Mouse (Mus musculus): Measurements from ENCODE around the gene Tnfsf14.
A peak's percentile ranks its signal among the peaks of the same experiment; 100 is the strongest.

Gene Tnfsf14

GRCm38 (mm10) chr17:57194041-57194507 is at the start of gene Tnfsf14:
Gene Tnfsf14 (minus strand): TSS chr17:57194177.
- DNase-seq, result no peak

DNA sequence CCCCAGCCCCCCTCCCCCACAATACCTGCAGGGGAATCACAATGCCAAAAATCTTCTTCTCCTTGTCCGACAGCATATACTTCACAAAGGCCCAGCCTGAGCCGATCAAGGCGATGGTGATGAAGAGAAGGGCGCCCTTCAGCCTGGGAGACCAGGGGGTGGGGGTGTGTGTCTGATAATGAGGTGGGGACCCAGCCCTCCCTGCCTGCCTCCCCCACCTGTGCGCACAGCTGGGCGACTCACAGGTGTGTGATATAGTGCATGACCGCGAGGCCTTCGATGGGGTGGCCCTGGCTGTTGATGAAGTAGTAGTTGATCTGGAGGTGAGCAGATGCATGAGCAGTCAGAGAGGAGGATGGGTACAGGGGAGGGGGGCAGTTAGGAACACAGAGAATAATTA is 43.2 kb upstream of the Tnfsf14 start:
- no peak for DNase-seq

GRCm38 (mm10) chr17:57235803-57236202 is 41.8 kb upstream of the Tnfsf14 start:
- DNase-seq, result no peak

GRCm38 (mm10) chr17:57234254-57234928 is 40.4 kb upstream of the Tnfsf14 start:
- DNase-seq, result no peak

DNA sequence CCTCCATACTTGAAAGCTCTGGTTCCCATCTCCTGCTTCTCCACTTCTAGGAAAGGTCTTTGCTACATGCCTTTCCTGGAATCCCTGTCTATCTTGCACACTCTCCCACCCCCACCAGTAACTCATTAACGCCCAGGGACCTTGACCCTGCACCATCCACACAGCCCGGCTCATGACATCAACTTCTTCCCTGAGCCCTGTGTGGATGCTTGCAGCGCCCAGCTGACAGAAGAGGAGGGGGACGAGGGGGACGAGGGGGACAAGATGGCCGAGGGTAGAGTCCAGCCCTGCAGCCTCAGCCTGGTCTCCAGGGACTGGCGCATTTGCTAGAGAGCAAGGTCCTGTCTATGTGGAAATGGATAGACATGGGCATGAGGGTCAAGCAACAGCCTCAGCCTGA is 39.1 kb upstream of the Tnfsf14 start:
- no peak for DNase-seq

DNA sequence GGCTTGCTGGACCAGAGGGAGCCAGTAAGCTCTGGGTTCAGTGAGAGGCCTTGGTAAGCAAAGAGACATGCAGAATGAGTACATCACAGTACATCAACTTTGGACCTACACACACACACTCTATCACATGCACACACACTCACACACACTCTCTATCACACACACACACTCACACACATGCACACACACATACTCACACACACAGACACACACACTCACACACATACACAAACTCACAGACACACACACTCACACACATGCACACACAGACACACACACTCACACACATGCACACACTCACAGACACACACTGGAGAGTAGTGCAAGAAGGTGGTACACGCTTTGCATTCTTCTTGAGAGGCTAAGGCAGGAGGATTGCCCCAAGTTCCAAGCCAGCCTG is 38.2 kb upstream of the Tnfsf14 start:
- DNase-seq, result no peak

GRCm38 (mm10) chr17:57231321-57231771 is 37.4 kb upstream of the Tnfsf14 start:
- DNase-seq, result no peak

DNA sequence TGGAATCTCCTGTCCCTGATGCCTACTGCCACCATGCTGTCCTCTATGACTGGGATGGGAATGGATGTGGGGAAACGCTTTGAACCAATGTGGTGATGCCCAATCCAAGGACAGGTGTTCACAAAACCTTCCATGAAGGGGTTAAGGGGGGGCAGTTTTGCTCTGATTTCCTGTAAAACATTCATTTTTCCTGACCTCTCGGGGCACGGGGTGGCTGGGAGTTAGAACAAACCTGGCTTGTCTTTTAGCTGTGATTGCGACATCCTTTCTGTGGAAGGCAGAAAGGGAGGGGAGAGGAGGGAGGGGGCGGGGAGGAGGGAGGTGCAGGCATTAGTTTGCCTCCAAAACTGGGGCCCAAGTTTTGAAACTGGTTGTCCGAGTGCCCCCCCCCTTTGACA is 36.8 kb upstream of the Tnfsf14 start:
- no peak for DNase-seq

DNA sequence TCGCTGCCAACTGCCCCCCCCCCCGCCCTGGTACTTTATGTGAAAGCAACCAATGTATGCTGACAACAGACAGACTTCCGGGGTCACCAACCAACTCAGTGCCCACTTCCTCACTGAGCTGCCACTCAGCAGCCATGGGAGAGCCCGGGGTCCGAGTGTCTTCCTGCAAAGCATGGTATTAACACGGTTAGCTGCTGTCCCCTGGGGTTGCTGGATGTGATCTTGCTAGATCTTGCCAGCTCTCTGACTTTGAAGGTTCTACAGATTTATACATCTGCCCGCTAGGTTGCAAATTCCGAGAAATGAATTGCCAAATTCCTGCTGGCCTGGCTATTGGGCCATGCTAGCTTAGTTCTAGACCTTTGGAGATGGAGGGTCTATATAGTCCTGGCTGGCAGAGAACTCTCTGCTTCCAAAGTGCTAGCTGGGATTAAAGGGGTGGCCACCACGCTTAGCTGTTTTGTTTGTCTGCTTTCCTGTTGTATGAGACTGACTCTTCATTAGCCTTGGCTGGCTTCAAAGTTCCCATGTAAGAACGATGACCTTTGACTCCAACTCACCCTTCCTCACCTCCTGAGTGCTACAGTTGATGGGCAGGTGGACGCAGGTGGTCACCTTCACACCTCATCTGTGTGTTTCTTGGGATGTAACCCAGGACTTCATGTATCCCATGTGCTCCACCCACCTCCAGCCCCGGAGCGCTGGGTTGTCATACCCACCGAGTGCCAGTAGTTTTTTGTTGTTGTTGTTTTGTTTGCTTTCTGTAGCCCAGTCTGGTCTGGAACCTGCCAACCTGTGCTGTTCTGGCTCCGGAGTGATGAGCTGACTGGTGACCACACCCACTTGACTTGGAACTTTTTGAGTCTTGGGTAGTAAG is 36.1 kb upstream of the Tnfsf14 start:
- no peak for DNase-seq

- no peak for DNase-seq
Measured at GRCm38 (mm10) chr17:57228873-57229272, 34.9 kb upstream of the Tnfsf14 start.

DNA sequence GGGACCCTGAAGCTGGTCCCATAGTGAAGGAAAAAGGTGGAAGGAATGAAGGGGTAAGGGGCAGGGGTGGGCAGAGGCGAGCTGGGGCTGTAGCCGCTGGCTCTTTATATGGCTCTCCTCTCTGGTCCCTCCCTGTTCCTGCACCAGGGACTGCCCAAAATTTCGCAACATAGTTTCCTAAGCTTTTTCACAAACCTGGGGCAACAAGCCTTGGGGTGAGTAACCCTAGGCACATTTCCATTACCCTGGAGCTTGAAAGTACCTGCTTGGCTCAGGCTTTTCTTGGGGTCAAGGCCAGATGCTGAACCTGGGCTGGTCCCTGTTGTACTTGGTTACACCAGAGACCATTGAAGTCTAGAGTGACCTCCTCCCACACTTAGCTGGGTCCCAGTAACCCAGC is 34.0 kb upstream of the Tnfsf14 start, which contains the start of gene C3:
C3 (minus strand) TSS at position 123 of the 400 bp plus-strand sequence.
- DNase-seq, result no peak

DNA sequence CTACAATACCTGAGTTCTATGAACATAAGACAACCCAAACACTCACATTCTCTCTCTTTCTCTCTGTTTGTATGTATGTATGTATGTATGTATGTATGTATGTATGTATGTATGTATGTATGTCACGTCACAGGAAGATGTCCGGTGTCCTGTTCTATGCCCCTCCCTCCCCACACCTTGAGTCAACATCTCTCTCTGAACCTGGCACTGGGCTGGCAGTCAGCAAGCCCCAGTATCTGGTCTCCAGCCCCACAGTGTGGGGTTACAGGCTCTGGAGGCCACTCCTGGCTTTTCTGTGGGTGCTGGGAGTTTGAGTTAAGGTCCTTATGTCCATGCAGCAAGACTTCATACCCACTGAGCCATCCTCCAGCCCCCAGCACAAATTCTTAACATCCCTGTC is 33.5 kb upstream of the Tnfsf14 start:
- no peak for DNase-seq

GRCm38 (mm10) chr17:57223313-57223712 is 29.3 kb upstream of the Tnfsf14 start:
- no peak for DNase-seq

DNA sequence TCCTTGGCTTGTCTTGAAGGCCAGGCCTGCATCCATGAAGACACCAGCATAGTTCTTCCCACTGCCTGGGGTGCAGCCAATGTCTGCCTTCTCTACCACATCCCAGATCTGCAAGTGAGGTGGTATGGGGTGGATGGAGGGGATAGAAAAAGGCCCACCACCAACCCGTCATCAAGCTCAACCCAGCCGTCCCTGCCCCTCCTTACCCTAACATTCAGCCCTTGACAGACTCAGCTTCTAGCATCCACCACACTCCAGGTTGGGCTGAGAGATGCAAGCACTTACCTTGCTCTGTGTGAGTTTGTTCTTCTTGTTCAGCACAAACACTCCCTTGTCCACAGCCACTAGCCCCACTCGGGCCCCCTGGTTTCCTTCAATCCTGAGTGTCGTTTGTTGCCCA is 27.9 kb upstream of the Tnfsf14 start:
- no peak for DNase-seq

DNA sequence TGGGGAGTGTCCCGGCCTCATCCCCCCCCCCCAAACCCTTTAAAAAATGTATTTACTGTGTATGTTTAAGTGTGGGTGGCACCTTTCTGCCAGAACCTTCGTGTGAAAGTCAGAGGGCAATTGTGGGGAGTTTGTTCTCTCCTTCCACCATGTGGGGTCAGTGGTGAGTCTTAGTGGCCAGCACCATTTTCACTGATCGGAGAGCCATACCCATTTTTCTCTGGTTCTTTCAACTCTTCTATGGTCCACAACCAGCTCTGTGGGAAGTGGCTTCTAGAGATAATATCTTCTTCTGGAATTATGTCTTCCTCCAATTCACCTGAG is 25.9 kb upstream of the Tnfsf14 start:
- no peak for DNase-seq

DNA sequence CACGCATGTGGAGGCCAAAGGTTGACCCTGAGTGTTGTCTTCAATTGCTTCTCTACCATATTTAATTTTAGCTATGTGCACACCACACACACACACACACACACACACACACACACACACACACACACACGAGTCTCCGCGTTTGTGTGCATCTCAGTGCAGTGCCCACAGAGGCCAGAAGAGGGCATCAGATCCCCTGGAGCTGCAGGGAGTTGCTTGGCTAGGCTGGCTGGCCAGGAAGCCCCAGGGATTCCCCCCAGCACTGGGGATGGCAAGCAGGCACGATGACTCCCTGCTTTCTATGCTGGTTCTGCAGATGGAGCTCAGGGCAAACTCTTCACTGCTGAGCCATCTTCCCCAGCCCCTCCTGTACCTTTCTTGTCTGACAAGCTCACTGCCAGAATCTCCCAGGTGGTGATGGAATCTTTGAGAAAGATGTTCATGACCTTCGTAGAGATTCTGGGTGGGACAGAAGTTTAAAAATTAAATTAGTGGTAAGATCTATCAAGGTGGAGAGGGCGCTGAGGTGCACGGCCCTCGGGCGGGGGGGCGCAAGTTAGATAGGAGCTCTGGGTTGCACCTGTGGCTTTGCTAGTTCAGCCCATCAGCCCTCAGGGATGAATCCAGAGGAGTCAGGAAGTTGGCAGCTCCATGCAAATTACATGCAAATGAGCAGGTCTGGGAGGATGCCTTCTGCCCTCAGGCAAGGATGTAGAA is 25.3 kb upstream of the Tnfsf14 start:
- DNase-seq, result peak; percentile 49

- DNase-seq, result no peak
Measured at GRCm38 (mm10) chr17:57218335-57218900, 24.4 kb upstream of the Tnfsf14 start.

GRCm38 (mm10) chr17:57214676-57215387 is 20.9 kb upstream of the Tnfsf14 start:
- no peak for DNase-seq

DNA sequence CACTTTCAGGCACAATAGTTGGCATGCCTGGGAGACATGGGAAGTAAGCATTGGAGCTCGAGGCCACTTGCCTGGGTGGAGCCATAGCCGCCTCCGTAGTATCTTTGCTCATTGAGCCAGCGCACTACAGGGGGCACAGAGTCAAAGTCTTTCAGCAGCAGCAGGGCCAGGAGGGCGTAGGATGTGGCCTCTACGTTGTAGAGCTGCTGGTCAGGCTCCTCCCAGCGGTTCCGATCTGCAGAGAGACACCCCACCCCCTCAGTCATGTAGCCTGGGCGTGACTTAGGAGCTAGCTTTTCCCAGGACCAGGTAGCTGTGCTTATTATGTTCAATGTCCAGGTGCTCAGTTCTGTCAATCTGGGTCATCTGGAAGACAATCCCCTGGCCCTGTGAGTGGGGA is 17.5 kb upstream of the Tnfsf14 start:
- DNase-seq, result no peak

- DNase-seq, result no peak
Measured at GRCm38 (mm10) chr17:57209330-57209729, 15.4 kb upstream of the Tnfsf14 start.

- no peak for DNase-seq
Measured at GRCm38 (mm10) chr17:57207938-57208337, 14.0 kb upstream of the Tnfsf14 start.
